In genomic region chr6:86820690-86821089, GRCm38 (mm10) we compare ENCODE assay signal across 8 mouse cellular contexts. TPM values are rescaled to one million over a fixed set of nuclear protein-coding genes. Genes with fewer than 3 reads are reported as not detected.
DNase-seq lines count a peak whose midpoint lies in the region; ATAC-seq and TF ChIP-seq lines count a peak whose summit lies in the region.
"Had no signal": no experiment of that assay in that cellular context is flagged by ENCODE, and none has a peak within 500 bp of the region (broad histone marks: within the 10 kb centered on the region; RNA-seq: fewer than 3 reads in every experiment).

No protein-coding gene starts in this region.

- H3K36me3 ChIP-seq in kidney, postnatal 0 days (ENCODE audit: insufficient read depth, low read length): no peaks in the 10 kb centered on the region
- H3K36me3 ChIP-seq in G1E (replicated peaks): no peaks in the 10 kb centered on the region
- H3K36me3 ChIP-seq in splenic B cell, adult 2 months (ENCODE audit: control insufficient read depth, insufficient read depth, low read length, poor library complexity, severe bottlenecking): no peaks in the 10 kb centered on the region
- H3K36me3 ChIP-seq in forebrain, embryonic 12.5 days (replicated peaks): no peaks in the 10 kb centered on the region

- no peaks in the 10 kb centered on the region for H3K27me3 ChIP-seq in kidney, postnatal 0 days (ENCODE audit: insufficient read depth, low read length)
- peaks cover 36% of the 10 kb centered on the region for H3K27me3 ChIP-seq in G1E (ENCODE audit: insufficient read depth, low read length)
- no peaks in the 10 kb centered on the region for H3K27me3 ChIP-seq in splenic B cell, adult 2 months (ENCODE audit: control insufficient read depth, insufficient read depth, low read length, poor library complexity, severe bottlenecking)
- peaks cover 16% of the 10 kb centered on the region; the same call in 1 of the 2 replicates for H3K27me3 ChIP-seq in forebrain, embryonic 12.5 days

- no peak overlapping the region for H3K4me2 ChIP-seq in kidney, postnatal 0 days (ENCODE audit: low read length)
- H3K4me2 ChIP-seq in forebrain, embryonic 12.5 days: no peak overlapping the region

- no peak for ATAC-seq in kidney, postnatal 0 days (replicated peaks; ENCODE audit: low FRiP score, low read depth)
- ATAC-seq in G1E (ENCODE audit: extremely low read depth, insufficient number of reproducible peaks, low FRiP score, poor library complexity, severe bottlenecking): no peak
- ATAC-seq in forebrain, embryonic 12.5 days (ENCODE audit: low FRiP score): no peak

- TF ChIP-seq POLR2A in cortical plate, adult 2 months (IDR thresholded peaks at IDR 0.05; ENCODE audit: extremely low read depth, insufficient read depth, low read length): no peak

- H3K27ac ChIP-seq in kidney, postnatal 0 days: no peak overlapping the region
- no peak overlapping the region for H3K27ac ChIP-seq in cortical plate, adult 2 months (ENCODE audit: insufficient read depth, low read length)
- H3K27ac ChIP-seq in forebrain, embryonic 12.5 days: no peak overlapping the region
- H3K27ac ChIP-seq: macrophage had no signal

- no peaks in the 10 kb centered on the region for H3K9me3 ChIP-seq in kidney, postnatal 0 days (replicated peaks; ENCODE audit: low read length)
- H3K9me3 ChIP-seq in G1E (replicated peaks): no peaks in the 10 kb centered on the region
- H3K9me3 ChIP-seq in forebrain, embryonic 12.5 days: no peaks in the 10 kb centered on the region

- H3K4me1 ChIP-seq in kidney, postnatal 0 days (replicated peaks; ENCODE audit: insufficient read depth, low read length): peaks cover 4% of the 10 kb centered on the region; the same call in 1 of the 2 replicates
- peaks cover 16% of the 10 kb centered on the region for H3K4me1 ChIP-seq in G1E (ENCODE audit: insufficient read depth, low read depth, low read length)
- peaks cover 9% of the 10 kb centered on the region for H3K4me1 ChIP-seq in cortical plate, adult 2 months (ENCODE audit: control insufficient read depth, insufficient read depth, low read length)
- peaks cover 8% of the 10 kb centered on the region for H3K4me1 ChIP-seq in forebrain, embryonic 12.5 days

- peak; percentile 52; the same call in 1 of the 2 replicates for TF ChIP-seq CTCF in kidney, postnatal 0 days (IDR thresholded peaks at IDR 0.05; ENCODE audit: low read depth)
- TF ChIP-seq CTCF in G1E (IDR thresholded peaks at IDR 0.05; ENCODE audit: low read depth, low read length): peak; percentile 89
- TF ChIP-seq CTCF in cortical plate, adult 2 months (IDR thresholded peaks at IDR 0.05; ENCODE audit: extremely low read depth, insufficient read depth, low read length): peak; percentile 33; the same call in 1 of the 2 replicates

- 75% methylated on average over 7 of the region's 7 CpGs for WGBS in kidney, postnatal 0 days
- WGBS in forebrain, embryonic 12.5 days: 68% methylated on average over 7 of the region's 7 CpGs

- no peak overlapping the region for H3K4me3 ChIP-seq in kidney, postnatal 0 days (replicated peaks; ENCODE audit: low read depth, low read length)
- H3K4me3 ChIP-seq in G1E (ENCODE audit: low read depth, low read length): no peak overlapping the region
- H3K4me3 ChIP-seq in cortical plate, adult 2 months (ENCODE audit: insufficient read depth, low read length): no peak overlapping the region
- no peak overlapping the region for H3K4me3 ChIP-seq in forebrain, embryonic 12.5 days (replicated peaks)

- peak; percentile 32 for DNase-seq in kidney, postnatal 0 days (ENCODE audit: low spot score)
- no peak for DNase-seq in kidney, postnatal 36 days
- DNase-seq in G1E (ENCODE audit: low spot score): peak; percentile 20
- DNase-seq in splenic B cell, adult 2 months (ENCODE audit: low read depth, low spot score): peak; percentile 60
- DNase-seq in right cerebral cortex, postnatal 25 days: no peak

- no peak overlapping the region for H3K9ac ChIP-seq in kidney, postnatal 0 days (ENCODE audit: low read depth, low read length)
- H3K9ac ChIP-seq in forebrain, embryonic 12.5 days: no peak overlapping the region

RNA-seq across cellular contexts. Expression of gene Anxa4, which starts 27.3 kb away (rescaled TPM):
- polyA plus RNA-seq in kidney, postnatal 0 days (2015; fragmentation: Nextera tagmentation; extraction: Ambion mirVana): 76.3 and 80.8 TPM in 2 replicates
- total RNA-seq in G1E (2014; fragmentation: Nextera tagmentation) (0.68 and 3.5 TPM in 2 replicates), G1E (2017) (12.0 and 15.6 TPM in 2 replicates)
- polyA plus RNA-seq in G1E (2012): 1.0 TPM in 2 replicates
- polyA plus RNA-seq in cortical plate, adult 2 months (2012; rRNA removed): 7.0 and 7.1 TPM in 2 replicates
- 4.1 and 6.1 TPM in 2 replicates for polyA plus RNA-seq in forebrain, embryonic 12.5 days (2016; fragmentation: Nextera tagmentation; extraction: Ambion mirVana)

RNA-seq across cellular contexts. Expression of gene Aak1, which starts 28.6 kb away (rescaled TPM):
- 7.3 and 7.8 TPM in 2 replicates for polyA plus RNA-seq in kidney, postnatal 0 days (2015; fragmentation: Nextera tagmentation; extraction: Ambion mirVana)
- total RNA-seq in G1E (2014; fragmentation: Nextera tagmentation) (181 and 183 TPM in 2 replicates), G1E (2017) (14.6 and 15.8 TPM in 2 replicates)
- 36.3 and 41.0 TPM in 2 replicates for polyA plus RNA-seq in G1E (2012)
- 152 and 173 TPM in 2 replicates for polyA plus RNA-seq in cortical plate, adult 2 months (2012; rRNA removed)
- 29.7 and 32.9 TPM in 2 replicates for polyA plus RNA-seq in forebrain, embryonic 12.5 days (2016; fragmentation: Nextera tagmentation; extraction: Ambion mirVana)

Comparison
In these comparisons a context has a peak if more than half of its experiments do, and no peak if none do; other contexts are left out.
1. DNase-seq: peak in kidney, postnatal 0 days (single experiment), G1E (single experiment) and splenic B cell, adult 2 months (single experiment); none in kidney, postnatal 36 days (0 of 2) and right cerebral cortex, postnatal 25 days (single experiment).
2. CTCF ChIP-seq: peak in every context shown above with its lines; median percentile 89 in G1E; 52 in kidney, postnatal 0 days; 33 in cortical plate, adult 2 months.